Mouse (Mus musculus) hindbrain, embryonic 14.5 days (tissue): ENCODE results near the gene Zmat1. TPM values are rescaled to one million over a fixed set of nuclear protein-coding genes. Genes with fewer than 3 reads are reported as not detected.

Experiments used
- ATAC-seq: fragments of 200-750 bp; cut with Nextera tagmentation; 2 replicates; pipeline ENCODE4 v1.8.0; 2017; ENCODE audit warnings: moderate number of reproducible peaks, mild to moderate bottlenecking, moderate TSS enrichment, moderate library complexity; ENCODE audit not compliant: low FRiP score
- DNase-seq: peaks from one replicate; pipeline ENCODE4 v3.0.0-alpha.2; 2015; ENCODE audit warnings: low spot score
- H3K27ac ChIP-seq: fragments of 300-500 bp; sonication (generic); 2 replicates; pipeline ENCODE4 v1.5.1; 2014; ENCODE audit warnings: mild to moderate bottlenecking, moderate library complexity
- H3K27me3 ChIP-seq: fragments of 300-500 bp; sonication (generic); 2 replicates; pipeline ENCODE4 v1.6.1; 2014; ENCODE audit warnings: mild to moderate bottlenecking, low read length, mixed read lengths; ENCODE audit not compliant: control insufficient read depth, insufficient read depth
- H3K36me3 ChIP-seq: fragments of 300-500 bp; sonication (generic); replicated peaks from 2 replicates; pipeline ENCODE4 v1.6.1; 2014; ENCODE audit not compliant: control insufficient read depth, insufficient read depth
- H3K4me1 ChIP-seq: fragments of 300-500 bp; sonication (generic); replicated peaks from 2 replicates; pipeline ENCODE4 v1.6.1; 2014; ENCODE audit warnings: antibody characterized with exemption, low read length, mixed read lengths; ENCODE audit not compliant: control insufficient read depth, insufficient read depth
- H3K4me2 ChIP-seq: fragments of 300-500 bp; sonication (generic); replicated peaks from 2 replicates; pipeline ENCODE4 v1.6.1; 2014; ENCODE audit warnings: mild to moderate bottlenecking, moderate library complexity
- H3K4me3 ChIP-seq: fragments of 300-500 bp; sonication (generic); replicated peaks from 2 replicates; pipeline ENCODE4 v1.5.1; 2014; ENCODE audit warnings: mild to moderate bottlenecking, low read length
- H3K9ac ChIP-seq: fragments of 300-500 bp; sonication (generic); 2 replicates; pipeline ENCODE4 v1.6.1; 2014
- H3K9me3 ChIP-seq: fragments of 300-500 bp; sonication (generic); 2 replicates; pipeline ENCODE4 v1.6.1; 2016; ENCODE audit warnings: low read length; ENCODE audit not compliant: control insufficient read depth
- WGBS: fragments of 180-500 bp; shearing (Covaris S2); extraction: QIAGEN DNeasy Blood & Tissue Kit; methylation state at CpG from one replicate; pipeline ENCODE4 v1.1.7; 2014; 5-methylcytosine and 5-hydroxymethylcytosine counted together
- polyA plus RNA-seq: library from polyadenylated mRNA; unstranded; fragments of >200 nt; fragmentation: Nextera tagmentation; extraction: Ambion mirVana; gene quantifications from 2 replicates; pipeline ENCODE4 v1.2.1, GENCODE M21; 2014

Zmat1 gene
- polyA plus RNA-seq, 1 experiment from 2014 or later = 10.7 TPM

DNA sequence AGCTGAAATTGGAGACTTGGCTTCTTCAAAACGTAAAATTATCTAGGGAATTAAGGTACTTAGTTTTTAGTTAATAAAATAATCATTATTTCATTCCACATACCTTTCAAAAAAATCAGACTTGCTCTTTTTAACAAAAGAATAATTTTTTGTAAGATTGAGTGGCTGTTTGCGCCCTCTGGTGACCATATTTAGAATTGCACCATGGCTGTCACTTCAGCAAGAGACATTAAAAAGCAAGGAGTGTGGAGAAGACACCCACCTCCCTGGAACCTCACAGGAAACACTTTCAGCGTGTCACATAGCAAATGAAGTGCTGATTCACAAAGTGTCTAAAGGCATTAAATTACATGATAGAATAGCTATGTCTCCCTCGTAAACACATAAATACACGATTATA lies 78.6 kb downstream of the Zmat1 start:
- Histone ChIP-seq H3K4me2 (no peak overlapping the region), H3K9me3 (no peaks in the 10 kb centered on the region), H3K4me1 (no peaks in the 10 kb centered on the region), H3K36me3 (no peaks in the 10 kb centered on the region), H3K27ac (no peak overlapping the region), H3K4me3 (no peak overlapping the region), H3K9ac (no peak overlapping the region), H3K27me3 (no peaks in the 10 kb centered on the region)
- ATAC-seq (no peak), DNase-seq (peak; percentile 67)
- WGBS = 36% methylated on average over 5 of the region's 5 CpGs

DNA sequence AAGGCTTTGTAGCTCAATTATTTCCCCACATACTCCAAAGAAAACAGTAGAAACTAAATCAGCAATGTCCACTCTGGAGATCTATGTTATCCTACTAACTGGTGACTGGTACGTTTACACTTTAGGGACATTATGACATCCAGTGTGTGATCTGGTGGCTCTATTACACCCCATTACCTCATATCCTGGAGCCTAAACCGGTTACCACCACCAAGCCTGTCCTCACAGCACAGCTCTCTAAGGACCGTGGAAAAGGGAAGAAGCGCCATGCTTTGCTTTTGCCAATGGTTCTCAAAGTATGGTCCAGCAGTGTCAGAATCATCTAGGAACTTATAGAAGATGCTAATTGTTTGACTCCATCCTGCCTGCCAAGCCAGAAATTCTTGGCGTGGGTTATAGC lies 79.1 kb downstream of the Zmat1 start:
- 68% methylated on average over 5 of the region's 5 CpGs for WGBS
- Histone ChIP-seq H3K4me3 (no peak overlapping the region), H3K9ac (no peak overlapping the region), H3K4me1 (no peaks in the 10 kb centered on the region), H3K27ac (no peak overlapping the region), H3K4me2 (no peak overlapping the region), H3K36me3 (no peaks in the 10 kb centered on the region), H3K9me3 (no peaks in the 10 kb centered on the region), H3K27me3 (no peaks in the 10 kb centered on the region)
- DNase-seq (no peak), ATAC-seq (no peak)

DNA sequence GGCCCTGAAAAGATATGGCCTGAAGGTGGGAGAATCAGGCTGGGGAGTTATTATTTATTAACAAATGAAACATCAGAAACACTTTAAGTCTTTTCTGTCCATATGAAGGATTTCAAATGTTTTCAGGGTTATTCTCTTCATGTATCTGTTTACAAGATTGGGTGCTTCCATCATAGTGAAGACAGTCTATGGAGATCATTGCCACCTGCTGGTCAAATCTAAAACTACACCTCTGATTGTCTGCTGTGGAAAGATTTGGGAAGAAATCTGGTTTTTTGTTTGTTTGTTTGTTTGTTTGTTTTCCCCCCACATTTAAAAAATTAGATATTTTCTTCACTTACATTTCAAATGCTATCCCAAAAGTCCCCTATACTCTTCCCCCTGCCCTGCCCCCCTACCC lies 84.0 kb downstream of the Zmat1 start:
- H3K36me3 ChIP-seq = no peaks in the 10 kb centered on the region
- no peak for ATAC-seq
- no peaks in the 10 kb centered on the region for H3K9me3 ChIP-seq
- H3K27me3 ChIP-seq = no peaks in the 10 kb centered on the region
- H3K4me2 ChIP-seq = no peak overlapping the region
- H3K4me3 ChIP-seq = no peak overlapping the region
- no peaks in the 10 kb centered on the region for H3K4me1 ChIP-seq
- no peak overlapping the region for H3K27ac ChIP-seq
- no peak overlapping the region for H3K9ac ChIP-seq
- peak; percentile 84 for DNase-seq

DNA sequence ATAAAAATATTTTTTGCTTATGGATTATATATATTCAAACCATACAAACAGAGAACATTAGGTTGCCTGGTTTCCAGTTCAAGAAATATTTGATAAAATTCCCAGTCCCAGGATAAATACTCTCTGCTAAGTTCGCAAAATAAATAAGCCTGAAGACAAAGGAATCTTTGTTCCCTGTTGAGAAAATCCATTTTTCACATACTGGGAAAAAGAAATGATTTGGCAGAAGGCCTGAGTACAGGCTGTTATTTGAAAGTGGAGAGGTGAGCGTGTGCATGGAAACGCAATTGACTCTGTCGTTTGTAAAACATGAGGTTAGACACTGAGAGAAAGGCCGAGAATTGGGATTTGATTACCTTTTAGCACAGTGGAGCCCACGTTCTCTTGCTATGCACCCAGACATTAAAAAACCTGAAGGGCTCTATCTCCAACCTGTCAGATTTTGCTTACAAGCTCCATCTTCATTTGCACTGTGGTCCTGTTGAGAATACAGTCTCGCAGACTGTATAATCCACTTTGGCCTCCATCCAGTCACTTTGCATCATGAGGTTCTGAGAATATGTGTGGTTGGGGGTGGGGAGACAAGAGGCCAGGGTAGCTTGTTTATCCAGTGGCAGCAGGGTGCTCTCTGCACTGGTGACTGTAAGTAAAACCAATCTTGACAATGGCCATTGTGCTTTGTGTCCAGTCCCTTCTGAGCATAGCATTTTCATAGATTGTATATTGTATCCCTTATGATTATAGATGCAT lies 85.2 kb downstream of the Zmat1 start:
- Histone ChIP-seq H3K4me3 (no peak overlapping the region), H3K9me3 (no peaks in the 10 kb centered on the region), H3K4me1 (no peaks in the 10 kb centered on the region), H3K36me3 (no peaks in the 10 kb centered on the region), H3K9ac (no peak overlapping the region), H3K27me3 (no peaks in the 10 kb centered on the region), H3K27ac (0 out of 2 replicates have a peak overlapping the region, but pooled peaks have one; percentile 9), H3K4me2 (no peak overlapping the region)
- peak; percentile 38 for DNase-seq
- ATAC-seq = peak; percentile 55; the same call in 1 of the 2 replicates
- WGBS = 50% methylated on average over 7 of the region's 7 CpGs

Other genes with a start within 250 kb of the Zmat1 start
- 73.0 and 75.3 TPM in 2 replicates for gene Armcx2, start 200.0 kb downstream of the Zmat1 start, polyA plus RNA-seq
- gene Nxf2, start 44.5 kb downstream of the Zmat1 start, polyA plus RNA-seq = 0.37 and 0.52 TPM in 2 replicates
- gene Gm15023, start 168.4 kb upstream of the Zmat1 start, polyA plus RNA-seq = not detected in 2 replicates
- gene Tceal6, start 201.5 kb upstream of the Zmat1 start, polyA plus RNA-seq = 18.9 and 20.6 TPM in 2 replicates